Mouse (Mus musculus) embryonic fibroblast, embryonic 13.5 days (primary cell): ENCODE results near the gene Bcam. TPM values are rescaled to one million over a fixed set of nuclear protein-coding genes. Genes with fewer than 3 reads are reported as not detected.

ENCODE experiments used
- H3K27ac ChIP-seq: 2 replicates; pipeline ENCODE4 v1.5.1; 2012; ENCODE audit warnings: low read length, control low read depth, inconsistent platforms; ENCODE audit not compliant: insufficient read depth
- H3K4me1 ChIP-seq: 2 replicates; pipeline ENCODE4 v1.6.1; 2011; ENCODE audit warnings: low read length; ENCODE audit not compliant: control insufficient read depth, insufficient read depth
- H3K4me3 ChIP-seq: 2 replicates; pipeline ENCODE4 v1.5.1; 2011; ENCODE audit warnings: mild to moderate bottlenecking, control low read depth, low read length; ENCODE audit not compliant: insufficient read depth
- CTCF ChIP-seq: IDR thresholded peaks from 2 replicates; pipeline ENCODE4 v1.5.1; 2011; ENCODE audit warnings: mild to moderate bottlenecking, control low read depth, low read length, moderate library complexity, borderline replicate concordance; ENCODE audit not compliant: insufficient read depth
- POLR2A ChIP-seq: IDR thresholded peaks from 2 replicates; pipeline ENCODE4 v1.6.1; 2011; ENCODE audit warnings: low read depth, mild to moderate bottlenecking, control low read depth, low read length, moderate library complexity
- polyA plus RNA-seq: library from polyadenylated mRNA; stranded (reverse); fragments of >200 nt; gene quantifications from 2 replicates; pipeline ENCODE4 v1.2.4, GENCODE M21; 2011; ENCODE audit warnings: low read depth; ENCODE audit not compliant: missing spikeins, insufficient read length

Bcam gene
- polyA plus RNA-seq, 1 experiment, result 2.5 TPM

DNA sequence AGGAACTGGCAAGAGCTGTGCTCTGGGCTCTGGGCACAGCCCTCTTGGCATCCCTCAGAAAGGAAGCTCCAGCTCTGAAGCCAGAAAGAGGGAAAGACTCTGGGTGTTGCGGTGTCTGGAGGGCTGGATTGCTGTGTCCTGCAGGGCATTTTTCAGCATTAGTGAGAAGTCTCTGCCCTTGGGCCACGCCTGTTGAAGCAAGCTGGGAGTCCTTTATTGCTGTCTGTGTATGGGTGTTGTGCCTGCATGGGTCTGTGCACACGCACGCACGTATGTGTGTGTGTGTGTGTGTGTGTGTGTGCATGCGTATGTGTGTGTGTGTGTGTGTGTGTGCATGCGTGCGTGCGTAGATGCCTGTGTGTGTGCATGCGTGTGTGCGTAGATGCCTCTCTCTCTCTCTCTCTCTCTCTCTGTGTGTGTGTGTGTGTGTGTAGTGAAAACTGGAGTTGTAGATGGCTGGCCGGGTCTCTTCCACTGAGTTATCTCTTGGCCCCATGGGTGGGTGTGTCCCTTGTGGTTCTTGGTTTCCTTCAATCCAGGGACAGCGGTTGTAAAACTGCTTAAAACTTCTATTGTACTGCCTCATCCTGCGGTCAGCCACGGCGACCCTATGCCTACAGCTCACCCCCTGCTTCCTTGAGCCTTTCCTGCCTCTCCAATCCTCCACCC is 34.3 kb downstream of the Bcam start:
- Histone ChIP-seq H3K27ac (no peak overlapping the region), H3K4me3 (no peak overlapping the region), H3K4me1 (no peaks in the 10 kb centered on the region)
- TF ChIP-seq POLR2A, result no peak
- TF ChIP-seq CTCF, result 0 out of 2 replicates have a peak, but pooled peaks have one; percentile 2

DNA sequence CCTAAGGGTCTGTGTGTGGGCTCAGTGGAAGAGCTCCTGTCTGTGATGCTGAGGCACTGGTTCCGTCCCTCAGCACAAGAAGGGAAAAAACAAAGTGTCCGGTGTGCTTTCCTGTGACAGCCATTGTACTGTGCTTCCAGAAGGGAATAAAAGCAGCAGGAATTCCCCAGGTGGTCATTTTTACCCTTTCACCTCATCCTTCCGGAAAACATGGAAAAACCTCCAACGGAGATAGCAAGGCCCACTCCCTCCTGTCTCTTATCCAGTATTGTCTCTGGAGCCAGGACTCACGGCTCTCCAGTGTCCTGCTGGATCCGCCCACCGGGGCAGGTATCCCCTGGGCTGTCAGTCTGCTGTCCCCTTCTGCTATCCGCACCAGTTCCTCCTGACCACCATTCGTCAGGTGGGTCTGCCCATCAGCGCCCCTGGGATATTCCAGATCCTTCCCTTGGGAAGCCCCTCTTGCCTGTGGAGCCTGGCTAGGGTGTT is 36.6 kb downstream of the Bcam start:
- no peaks in the 10 kb centered on the region for H3K4me1 ChIP-seq
- TF ChIP-seq POLR2A (no peak), CTCF (no peak)
- no peak overlapping the region for H3K4me3 ChIP-seq
- H3K27ac ChIP-seq, result no peak overlapping the region

- TF ChIP-seq CTCF (no peak), POLR2A (no peak)
- H3K4me3 ChIP-seq, result no peak overlapping the region
- H3K27ac ChIP-seq, result no peak overlapping the region
- no peaks in the 10 kb centered on the region for H3K4me1 ChIP-seq
Measured at GRCm38 (mm10) chr7:19726541-19726940, 44.3 kb downstream of the Bcam start.

DNA sequence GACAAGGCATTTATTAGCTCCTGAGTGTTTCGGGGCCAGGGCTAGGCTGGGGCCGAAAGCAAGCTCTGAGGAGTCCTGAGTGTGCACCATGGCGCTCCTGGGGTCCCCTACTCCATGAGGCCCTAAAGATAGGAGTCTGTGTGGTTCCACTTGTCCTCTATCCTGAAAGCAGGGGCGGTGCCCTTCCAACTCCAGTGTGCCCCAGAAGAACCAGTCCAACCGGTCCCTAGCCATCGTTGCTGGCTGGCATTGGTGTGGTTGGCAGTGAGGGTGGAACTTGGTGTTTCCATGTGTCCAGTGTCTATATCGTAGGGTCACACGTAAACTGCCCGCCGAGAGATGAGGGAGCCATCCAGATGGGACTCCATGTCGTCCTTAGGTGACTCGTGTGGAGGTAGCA is 46.6 kb downstream of the Bcam start:
- H3K4me3 ChIP-seq, result no peak overlapping the region
- no peak overlapping the region for H3K27ac ChIP-seq
- no peaks in the 10 kb centered on the region for H3K4me1 ChIP-seq
- no peak for TF ChIP-seq CTCF
- no peak for TF ChIP-seq POLR2A

GRCm38 (mm10) chr7:19722754-19723195 is 48.0 kb downstream of the Bcam start:
- no peak overlapping the region for H3K4me3 ChIP-seq
- no peak for TF ChIP-seq POLR2A
- no peak for TF ChIP-seq CTCF
- no peak overlapping the region for H3K27ac ChIP-seq
- 0 out of 2 replicates have a peak, but pooled peaks cover under 1% of the 10 kb centered on the region for H3K4me1 ChIP-seq

DNA sequence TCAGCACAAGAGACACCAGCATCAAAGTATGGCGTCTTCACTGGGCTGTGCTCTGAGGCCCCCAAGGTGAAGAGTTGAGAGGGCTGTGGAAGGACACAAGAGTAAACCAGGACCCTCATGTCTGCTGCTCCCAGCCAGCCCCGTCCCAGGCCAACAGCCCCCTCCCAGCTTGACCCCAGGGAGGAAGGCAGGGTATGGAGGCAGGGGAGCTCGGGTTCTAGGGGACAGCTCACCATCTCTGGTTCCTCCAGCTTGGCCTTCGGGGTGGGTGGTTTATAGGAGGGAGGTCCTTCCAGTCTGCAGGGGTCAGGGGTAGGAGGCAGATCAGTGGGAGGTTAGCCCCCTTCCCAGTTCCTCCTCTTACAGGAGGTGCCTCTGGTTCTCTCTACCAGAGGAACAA is 51.6 kb downstream of the Bcam start:
- Histone ChIP-seq H3K27ac (no peak overlapping the region), H3K4me1 (peaks cover 9% of the 10 kb centered on the region), H3K4me3 (no peak overlapping the region)
- no peak for TF ChIP-seq CTCF
- TF ChIP-seq POLR2A, result no peak

DNA sequence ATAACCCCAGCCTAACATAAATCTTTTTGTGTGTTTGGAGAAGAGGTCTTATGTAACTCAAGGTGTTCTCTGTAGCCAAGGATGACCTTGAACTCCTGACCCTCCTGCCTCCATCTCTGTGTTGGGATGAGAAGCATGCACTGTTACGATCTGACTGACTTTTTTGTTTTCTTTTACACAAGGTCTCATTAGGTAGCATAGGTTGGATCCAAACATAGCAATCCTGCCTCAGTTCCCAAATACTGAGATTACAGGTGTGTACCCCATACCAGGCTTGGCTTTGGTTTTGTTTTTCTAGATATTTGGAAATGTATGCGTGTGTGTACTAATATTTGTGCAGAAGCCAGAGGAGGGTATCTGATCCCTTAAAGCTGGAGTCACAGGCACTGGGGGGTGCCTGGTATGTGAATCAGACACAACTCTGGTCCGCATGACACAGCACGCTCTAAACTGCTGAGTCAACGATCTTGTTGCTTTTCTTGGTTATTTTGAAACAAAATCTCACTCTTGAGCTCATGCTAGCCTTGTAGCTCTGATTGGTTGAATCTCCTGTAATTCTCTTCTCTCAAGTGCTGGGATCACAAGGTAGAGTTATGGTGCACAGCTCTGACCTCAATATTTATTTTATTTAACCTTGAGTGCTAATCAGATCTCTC is 52.4 kb downstream of the Bcam start:
- TF ChIP-seq CTCF (no peak), POLR2A (no peak)
- Histone ChIP-seq H3K4me1 (peaks cover 9% of the 10 kb centered on the region), H3K4me3 (no peak overlapping the region), H3K27ac (no peak overlapping the region)

DNA sequence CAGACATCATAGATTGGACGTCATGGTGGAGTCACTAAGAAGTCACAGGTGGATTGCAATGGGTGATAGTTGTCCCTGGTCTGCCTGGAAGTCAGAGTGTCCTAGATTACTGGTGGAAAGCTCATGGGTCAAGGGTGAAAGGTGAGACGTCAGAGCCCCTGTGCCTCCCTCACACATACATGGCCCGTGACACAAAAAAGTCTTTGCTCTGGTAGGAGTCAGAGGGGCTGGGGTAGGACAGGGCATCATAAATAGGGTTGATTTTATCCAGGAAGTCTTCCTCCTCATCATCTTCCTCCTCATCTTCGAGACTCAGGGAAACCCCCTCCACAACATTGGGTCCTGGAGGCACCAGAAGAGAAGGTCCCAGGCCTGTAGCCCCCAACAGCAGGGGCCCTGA is 53.5 kb downstream of the Bcam start:
- peaks cover 9% of the 10 kb centered on the region for H3K4me1 ChIP-seq
- no peak overlapping the region for H3K4me3 ChIP-seq
- H3K27ac ChIP-seq, result no peak overlapping the region
- TF ChIP-seq POLR2A, result no peak
- no peak for TF ChIP-seq CTCF

DNA sequence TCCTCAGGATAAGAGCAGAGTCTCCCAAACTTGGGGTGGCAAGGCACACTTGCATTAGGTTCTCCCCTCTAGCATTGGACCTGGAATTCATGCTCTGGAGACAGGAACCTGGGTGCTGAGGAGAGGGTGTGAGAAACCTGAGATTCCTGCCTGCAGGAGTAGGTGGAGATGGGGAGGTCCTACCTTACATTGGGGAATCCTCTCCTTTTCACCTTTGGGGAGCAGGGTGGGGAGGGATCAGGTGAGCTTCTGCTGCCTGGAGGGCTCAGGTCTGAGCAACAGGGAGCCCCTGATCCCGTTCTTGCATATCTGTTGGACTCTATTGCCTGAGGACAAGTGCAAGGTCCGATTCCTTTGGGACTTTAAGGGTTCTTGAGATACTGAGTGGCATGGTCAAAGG is 54.0 kb downstream of the Bcam start:
- peak overlapping the region; percentile 24 for H3K4me3 ChIP-seq
- H3K4me1 ChIP-seq, result peaks cover 9% of the 10 kb centered on the region
- peak overlapping the region; percentile 91 for H3K27ac ChIP-seq
- TF ChIP-seq POLR2A (no peak), CTCF (no peak)

DNA sequence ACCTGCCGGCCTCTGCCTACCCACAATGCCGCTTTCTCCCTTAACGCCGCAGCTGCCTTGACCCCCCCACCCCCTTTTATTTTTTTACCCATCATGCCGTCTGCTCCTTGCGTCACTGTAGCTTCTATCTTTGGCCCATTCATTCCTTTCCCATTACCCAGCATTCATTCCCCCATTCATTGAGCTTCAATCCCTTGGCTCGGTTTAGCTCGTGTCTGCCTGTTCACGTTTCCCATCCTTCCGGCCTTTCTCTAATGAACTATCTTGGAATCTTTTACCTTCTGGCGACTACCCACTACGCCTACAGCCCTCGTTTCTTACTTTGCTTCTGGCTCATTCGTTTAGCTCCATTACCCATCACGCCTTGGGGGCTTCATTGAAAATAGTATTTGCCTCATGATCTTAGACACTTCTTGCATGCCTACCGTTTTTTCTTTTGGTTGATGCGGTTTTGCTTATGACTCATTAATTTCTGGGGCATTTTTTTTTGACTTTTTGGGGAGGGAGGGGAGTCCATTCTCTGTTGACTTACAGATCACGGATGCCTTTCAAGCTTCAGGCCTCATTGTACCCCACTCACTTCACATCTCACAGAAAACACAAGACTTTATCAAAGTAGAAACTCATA is 54.6 kb downstream of the Bcam start:
- H3K4me1 ChIP-seq, result peaks cover 9% of the 10 kb centered on the region
- TF ChIP-seq CTCF (no peak), POLR2A (peak; percentile 19)
- H3K4me3 ChIP-seq, result peak overlapping the region; percentile 24
- H3K27ac ChIP-seq, result peak overlapping the region; percentile 91
